Mouse (Mus musculus): ENCODE results near the gene Zfp637. TPM values are rescaled to one million over a fixed set of nuclear protein-coding genes. Genes with fewer than 3 reads are reported as not detected.

Gene Zfp637
- polyA plus RNA-seq, 1 experiment from 2014 or later = 140 TPM

DNA sequence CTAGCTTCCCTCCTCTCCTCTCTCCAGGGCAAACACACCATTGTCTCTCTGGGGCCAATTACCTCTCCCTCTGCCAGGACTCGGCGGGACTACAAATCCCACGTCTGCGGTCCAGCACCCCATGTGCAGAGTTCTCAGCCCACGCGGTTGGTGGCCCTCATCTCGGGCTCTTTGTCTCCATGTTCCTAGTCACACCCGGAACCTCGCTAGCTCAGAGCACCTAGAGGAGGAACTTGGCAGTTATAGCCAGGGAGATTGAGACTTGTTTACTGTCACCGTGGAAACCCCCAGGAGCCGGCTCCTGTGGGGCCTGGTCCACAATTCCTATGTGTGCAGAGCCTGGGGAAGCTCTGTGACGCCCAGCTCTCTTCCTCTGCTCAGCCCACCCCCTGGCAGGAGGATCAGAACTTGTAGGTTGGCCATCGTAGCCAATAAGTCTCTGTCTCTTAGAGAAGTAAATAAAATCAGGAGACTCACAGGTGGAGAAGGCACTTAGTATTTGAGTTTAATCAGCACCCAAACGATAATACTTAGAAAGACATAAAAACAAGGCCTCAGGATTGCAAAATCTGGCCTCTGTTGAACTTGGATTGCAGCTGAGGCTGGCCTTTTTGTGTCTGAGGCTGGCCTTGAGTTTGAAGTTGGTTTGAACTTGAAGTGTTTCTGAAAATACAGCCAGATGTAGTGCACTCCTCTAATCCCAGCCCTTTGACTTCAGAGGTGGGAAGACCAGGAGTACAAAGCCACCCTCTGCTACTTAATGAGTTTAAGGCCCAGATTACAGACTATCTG, 50.6 kb downstream of the Zfp637 start:
- Histone ChIP-seq H3K9me3 (no peaks in the 10 kb centered on the region), H3K36me3 (no peaks in the 10 kb centered on the region), H3K27ac (replicated peaks) (no peak overlapping the region), H3K27me3 (no peaks in the 10 kb centered on the region), H3K9ac (no peak overlapping the region), H3K4me1 (replicated peaks) (no peaks in the 10 kb centered on the region), H3K4me2 (no peak overlapping the region), H3K4me3 (no peak overlapping the region)
- no peak for ATAC-seq (ENCODE audit: low read depth)
- WGBS = 61% methylated on average over 14 of the region's 14 CpGs

DNA sequence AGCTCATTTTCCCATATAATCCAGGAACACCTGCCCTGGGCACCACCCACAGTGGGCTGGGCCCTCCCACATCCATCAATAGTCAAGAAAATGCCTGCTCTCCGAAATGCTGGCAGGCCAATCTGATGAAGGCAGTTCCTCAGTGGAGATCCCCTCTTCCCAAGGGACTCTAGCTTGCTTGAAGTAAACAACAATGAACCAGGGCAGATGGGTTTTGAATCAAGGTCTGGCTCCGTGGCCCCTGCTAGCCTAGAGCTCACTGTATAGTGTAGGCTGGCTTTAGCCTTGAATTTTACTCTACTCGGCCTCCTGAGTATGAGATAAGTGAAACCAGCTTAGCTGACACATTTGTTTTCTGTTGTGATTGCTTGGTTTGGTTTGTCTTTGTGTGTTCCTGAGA, 51.4 kb downstream of the Zfp637 start:
- Histone ChIP-seq H3K9me3 (no peaks in the 10 kb centered on the region), H3K27ac (replicated peaks) (no peak overlapping the region), H3K4me1 (replicated peaks) (no peaks in the 10 kb centered on the region), H3K4me3 (no peak overlapping the region), H3K36me3 (no peaks in the 10 kb centered on the region), H3K27me3 (no peaks in the 10 kb centered on the region), H3K9ac (no peak overlapping the region), H3K4me2 (no peak overlapping the region)
- WGBS = 66% methylated on average over 3 of the region's 3 CpGs
- ATAC-seq (ENCODE audit: low read depth) = no peak

DNA sequence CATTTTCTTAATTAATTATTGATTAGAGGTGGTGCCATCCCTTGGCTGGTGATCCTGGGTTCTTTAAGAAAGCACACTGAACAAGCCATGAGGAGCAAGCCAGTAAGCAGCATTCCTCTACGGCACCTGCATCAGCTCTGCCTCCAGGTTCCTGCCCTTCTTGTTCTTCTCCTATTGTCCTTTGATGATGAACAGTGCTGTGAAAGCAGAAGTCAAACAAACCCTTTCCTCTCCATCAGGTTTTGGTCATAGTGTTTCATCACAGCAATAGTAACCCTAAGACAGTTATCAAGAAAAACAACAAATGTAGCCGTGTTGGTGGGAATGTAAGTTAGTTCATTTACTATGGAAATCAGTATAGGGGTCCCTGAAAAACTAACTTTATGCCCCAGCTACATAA, 52.5 kb downstream of the Zfp637 start:
- no peaks in the 10 kb centered on the region for H3K36me3 ChIP-seq
- H3K4me1 ChIP-seq (replicated peaks) = no peaks in the 10 kb centered on the region
- no peak overlapping the region for H3K4me2 ChIP-seq
- no peaks in the 10 kb centered on the region for H3K9me3 ChIP-seq
- WGBS = 95% methylated on average over 2 of the region's 2 CpGs
- ATAC-seq (ENCODE audit: low read depth) = no peak
- H3K27ac ChIP-seq (replicated peaks) = no peak overlapping the region
- no peaks in the 10 kb centered on the region for H3K27me3 ChIP-seq
- no peak overlapping the region for H3K4me3 ChIP-seq
- H3K9ac ChIP-seq = no peak overlapping the region

Other genes starting within 250 kb of the Zfp637 start
- 12.2 and 12.4 TPM in 2 replicates for gene Zfp239, start 20.9 kb downstream of the Zfp637 start, polyA plus RNA-seq (2015; fragmentation: Nextera tagmentation; extraction: Ambion mirVana)
- 298 and 333 TPM in 2 replicates for gene Hnrnpf, start 59.1 kb downstream of the Zfp637 start, polyA plus RNA-seq (2015; fragmentation: Nextera tagmentation; extraction: Ambion mirVana)
- 2.6 and 2.7 TPM in 2 replicates for gene Fxyd4, start 96.5 kb downstream of the Zfp637 start, polyA plus RNA-seq (2015; fragmentation: Nextera tagmentation; extraction: Ambion mirVana)
- 0.80 and 0.88 TPM in 2 replicates for gene Rasgef1a, start 170.3 kb downstream of the Zfp637 start, polyA plus RNA-seq (2015; fragmentation: Nextera tagmentation; extraction: Ambion mirVana)